Mouse (Mus musculus): ENCODE measurements around the gene Gm10959.

Gene Gm10959

DNA sequence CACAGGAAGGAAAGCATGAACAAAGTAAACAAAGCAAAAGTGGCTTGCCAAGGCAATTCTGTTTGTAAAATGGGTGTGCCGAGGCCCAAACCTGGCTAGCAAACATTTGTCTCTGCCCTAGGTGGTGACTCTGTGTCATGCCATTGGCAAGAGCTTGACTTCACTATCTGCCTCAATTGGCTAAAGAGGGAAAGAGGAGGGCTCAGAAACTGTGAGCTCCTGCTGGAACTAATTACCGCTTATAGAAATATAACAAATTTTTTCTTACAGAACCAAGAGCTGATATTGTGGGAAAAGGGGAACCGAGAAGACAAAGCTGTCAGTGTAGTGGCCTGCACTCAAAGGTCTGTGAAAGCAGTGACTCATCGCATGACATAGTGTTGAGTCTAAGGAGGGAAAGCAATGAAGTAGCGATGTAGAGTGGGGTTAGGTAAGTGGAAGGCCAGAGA is 30.8 kb downstream of the Gm10959 start:
- no peak for DNase-seq

DNA sequence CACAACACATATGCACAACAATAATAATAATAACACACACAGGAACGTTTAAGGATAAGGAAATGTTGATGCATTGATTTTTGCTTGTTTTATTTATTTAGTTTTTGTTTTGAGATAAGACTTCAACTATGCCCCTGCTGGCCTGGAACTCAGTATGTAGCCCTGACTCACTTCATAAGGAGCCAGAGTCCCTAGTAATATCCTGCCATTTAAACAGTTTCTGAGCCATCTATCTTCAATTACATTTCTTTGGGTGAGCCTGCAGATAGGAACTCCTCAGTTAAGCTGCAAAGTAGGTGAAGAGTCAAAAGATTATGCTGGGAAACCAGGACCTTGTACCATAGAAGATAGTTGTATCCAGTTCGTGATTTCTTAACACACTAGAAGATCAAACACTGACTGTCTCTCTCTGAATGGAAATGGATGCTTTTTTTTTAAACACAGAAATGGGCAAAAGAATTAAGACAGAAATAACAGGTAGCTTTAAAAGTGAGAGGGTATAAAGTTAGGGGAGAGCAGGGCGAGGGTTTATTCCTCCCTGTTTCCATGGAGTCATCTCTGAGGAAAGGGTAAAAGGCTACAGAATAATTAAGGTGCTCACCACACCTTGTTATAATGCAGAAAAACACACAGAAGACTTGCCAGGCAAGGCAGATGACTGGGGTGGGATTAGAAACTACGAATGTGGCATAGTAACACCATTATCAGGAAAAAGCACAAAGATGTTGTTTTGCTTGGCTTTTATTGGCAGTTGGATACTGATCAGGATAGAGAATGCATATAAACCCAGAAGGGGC is 31.5 kb downstream of the Gm10959 start:
- no peak for DNase-seq

GRCm38 (mm10) chr3:122878705-122879315 is 40.4 kb downstream of the Gm10959 start:
- DNase-seq = no peak

DNA sequence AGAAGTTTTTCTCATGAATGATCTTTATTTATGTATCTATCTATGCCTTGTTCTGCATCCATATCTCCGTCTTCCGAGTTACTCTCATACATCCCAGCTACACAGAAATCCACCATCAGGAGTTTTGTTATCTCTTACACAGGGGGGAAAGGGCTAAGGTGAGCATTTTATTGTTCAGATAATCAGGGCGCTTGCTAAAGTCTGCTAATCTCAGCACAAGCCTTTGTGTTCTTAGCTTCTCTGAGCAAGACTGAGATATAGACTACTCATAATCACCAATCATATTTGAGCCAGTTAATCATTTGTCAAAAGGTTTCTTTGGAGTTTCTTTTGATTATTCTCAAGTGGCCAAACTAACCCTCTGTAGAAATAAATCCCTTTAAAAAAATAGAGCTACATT is 41.6 kb downstream of the Gm10959 start:
- no peak for DNase-seq

DNA sequence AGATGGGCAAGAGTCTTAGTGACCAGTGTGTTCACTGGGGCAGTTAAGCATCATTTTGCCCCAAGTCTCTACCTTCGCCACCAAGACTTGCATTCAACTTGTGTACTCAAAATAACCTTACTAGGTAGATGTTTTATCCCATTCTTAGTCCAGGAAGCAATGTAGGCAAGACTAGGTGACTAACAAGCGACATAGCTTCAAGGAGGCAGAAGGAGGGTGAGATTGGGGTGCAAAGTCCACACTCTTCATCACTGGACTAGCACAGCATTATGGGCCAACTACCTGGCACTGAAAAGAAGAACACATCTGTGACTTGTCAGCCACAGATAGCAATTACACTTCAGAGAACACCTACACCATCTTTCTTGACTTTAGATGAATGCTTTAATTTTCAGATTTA is 42.3 kb downstream of the Gm10959 start:
- no peak for DNase-seq

DNA sequence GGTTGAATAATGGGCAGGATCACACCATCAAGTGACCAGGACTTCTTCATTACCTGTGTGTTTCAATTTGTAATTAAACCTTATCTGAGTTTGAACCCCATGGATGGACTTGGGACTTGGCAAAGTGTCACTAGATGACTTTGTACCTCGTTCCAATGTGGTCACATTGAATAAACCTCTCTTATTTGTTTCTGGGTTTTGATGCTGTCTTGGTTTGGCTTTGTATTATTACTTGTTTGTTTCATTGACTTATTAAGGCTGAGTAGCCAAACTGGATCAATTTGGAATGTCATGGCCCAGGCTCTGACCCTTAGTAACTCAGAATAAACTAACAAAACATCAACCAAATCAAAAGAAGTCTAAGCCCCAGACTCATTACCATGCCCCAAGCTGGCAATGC is 47.6 kb downstream of the Gm10959 start:
- DNase-seq = no peak

DNA sequence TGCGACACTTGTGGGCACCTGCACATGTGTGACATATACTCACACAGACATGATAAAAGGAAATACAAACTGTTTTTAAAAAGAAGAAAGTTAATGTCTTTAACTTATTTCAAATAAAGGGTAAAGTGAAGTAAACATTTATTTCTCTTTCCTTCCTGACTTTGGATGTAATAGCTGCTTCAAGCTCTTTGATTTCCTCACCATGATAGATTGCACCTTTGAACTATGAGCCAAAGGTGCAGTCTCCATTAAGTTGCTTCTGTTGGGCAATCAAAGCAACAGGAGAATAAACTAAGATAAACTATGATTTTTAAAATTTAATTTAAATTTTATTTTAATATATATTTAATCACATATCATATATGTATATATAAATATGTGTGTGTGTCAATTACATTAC is 50.9 kb downstream of the Gm10959 start:
- DNase-seq = no peak

- no peak for DNase-seq
Observed at GRCm38 (mm10) chr3:122865092-122865491, 54.1 kb downstream of the Gm10959 start.

All from cerebellum, postnatal 14 days (tissue).